ENCODE assay signal across 8 mouse cellular contexts in genomic region chr3:52443856-52444255, GRCm38 (mm10).
A peak's percentile ranks its signal among the peaks of the same experiment; 100 is the strongest.
DNase-seq lines count a peak whose midpoint lies in the region; ATAC-seq lines count a peak whose summit lies in the region.

No protein-coding gene starts in this region.

- 55% methylated on average over 3 of the region's 3 CpGs for WGBS in forebrain, embryonic 10.5 days
- WGBS in forebrain, embryonic 16.5 days, result 25% methylated on average over 3 of the region's 3 CpGs
- 30% methylated on average over 3 of the region's 3 CpGs for WGBS in heart, embryonic 13.5 days

- no peaks in the 10 kb centered on the region for H3K27me3 ChIP-seq in forebrain, embryonic 10.5 days (ENCODE audit: poor library complexity, severe bottlenecking)
- no peaks in the 10 kb centered on the region for H3K27me3 ChIP-seq in forebrain, embryonic 16.5 days (replicated peaks; ENCODE audit: control insufficient read depth, insufficient read depth, low read length)
- no peaks in the 10 kb centered on the region for H3K27me3 ChIP-seq in heart, embryonic 13.5 days (replicated peaks)

- peak overlapping the region; percentile 66 for H3K27ac ChIP-seq in forebrain, embryonic 10.5 days
- H3K27ac ChIP-seq in forebrain, embryonic 16.5 days (ENCODE audit: low read length), result no peak overlapping the region
- H3K27ac ChIP-seq in heart, embryonic 13.5 days (replicated peaks), result 0 out of 2 replicates have a peak overlapping the region, but pooled peaks have one; percentile 36

- peaks cover 9% of the 10 kb centered on the region for H3K4me1 ChIP-seq in forebrain, embryonic 10.5 days
- H3K4me1 ChIP-seq in forebrain, embryonic 16.5 days (replicated peaks; ENCODE audit: control insufficient read depth, insufficient read depth, low read length), result no peaks in the 10 kb centered on the region; the same call in 1 of the 2 replicates
- peaks cover 6% of the 10 kb centered on the region; the same call in 1 of the 2 replicates for H3K4me1 ChIP-seq in heart, embryonic 13.5 days

- no peaks in the 10 kb centered on the region for H3K9me3 ChIP-seq in forebrain, embryonic 10.5 days
- H3K9me3 ChIP-seq in forebrain, embryonic 16.5 days (ENCODE audit: control insufficient read depth, low read length), result no peaks in the 10 kb centered on the region
- no peaks in the 10 kb centered on the region for H3K9me3 ChIP-seq in heart, embryonic 13.5 days

- no peak overlapping the region for H3K4me3 ChIP-seq in forebrain, embryonic 10.5 days
- no peak overlapping the region for H3K4me3 ChIP-seq in forebrain, embryonic 16.5 days (replicated peaks; ENCODE audit: low read length)
- H3K4me3 ChIP-seq in heart, embryonic 13.5 days, result no peak overlapping the region

- no peak for ATAC-seq in forebrain, embryonic 16.5 days
- no peak for ATAC-seq in heart, embryonic 13.5 days (ENCODE audit: extremely low read depth, insufficient number of reproducible peaks, low FRiP score, low TSS enrichment)

- H3K4me2 ChIP-seq in forebrain, embryonic 16.5 days (ENCODE audit: low read length), result no peak overlapping the region
- no peak overlapping the region for H3K4me2 ChIP-seq in heart, embryonic 13.5 days

- no peak overlapping the region for H3K9ac ChIP-seq in forebrain, embryonic 16.5 days (replicated peaks; ENCODE audit: low read depth, low read length)
- no peak overlapping the region for H3K9ac ChIP-seq in heart, embryonic 13.5 days

- DNase-seq in forebrain, embryonic 10.5 days (ENCODE audit: extremely low spot score, low spot score), result no peak
- peak; percentile 7 to 46 for DNase-seq in urinary bladder, postnatal 36 days (ENCODE audit: low spot score in 2 of 2)
- DNase-seq in urinary bladder, adult 18-20 months (ENCODE audit: low spot score in 2 of 2), result no peak
- peak; percentile 51 for DNase-seq in kidney, postnatal 14 days
- DNase-seq in ovary, postnatal 36 days (ENCODE audit: low spot score), result peak; percentile 50
- DNase-seq in left cerebral cortex, adult 11 months (ENCODE audit: low spot score), result no peak

- no peaks in the 10 kb centered on the region for H3K36me3 ChIP-seq in forebrain, embryonic 10.5 days (replicated peaks)
- no peaks in the 10 kb centered on the region for H3K36me3 ChIP-seq in forebrain, embryonic 16.5 days (ENCODE audit: control insufficient read depth, insufficient read depth)
- H3K36me3 ChIP-seq in heart, embryonic 13.5 days, result no peaks in the 10 kb centered on the region

Comparison
In these comparisons a context has a peak if more than half of its experiments do, and no peak if none do; other contexts are left out.
1. DNase-seq: peak in urinary bladder, postnatal 36 days (2 of 2), kidney, postnatal 14 days (single experiment) and ovary, postnatal 36 days (single experiment); none in forebrain, embryonic 10.5 days (single experiment), urinary bladder, adult 18-20 months (0 of 2) and left cerebral cortex, adult 11 months (single experiment).